Mouse (Mus musculus) liver, adult 2 months (tissue): ENCODE data around the gene Dnm3. TPM values are rescaled to one million over a fixed set of nuclear protein-coding genes. Genes with fewer than 3 reads are reported as not detected.

ENCODE experiments used
- DNase-seq: peaks from one replicate; pipeline ENCODE4 v3.0.0-alpha.2; 2011; ENCODE audit warnings: low read depth, low spot score; ENCODE audit errors: extremely low read depth
- H3K27ac ChIP-seq: fragments of 200-500 bp; replicated peaks from 2 replicates; pipeline ENCODE4 v1.5.1; 2012; ENCODE audit warnings: low read depth, mild to moderate bottlenecking, control low read depth, inconsistent platforms, low read length; ENCODE audit not compliant: insufficient read depth
- H3K27me3 ChIP-seq: fragments of 200-500 bp; 2 replicates; pipeline ENCODE4 v1.6.1; 2012; ENCODE audit warnings: mild to moderate bottlenecking, moderate library complexity, low read length, inconsistent platforms; ENCODE audit not compliant: control insufficient read depth, insufficient read depth
- H3K36me3 ChIP-seq: fragments of 200-500 bp; 2 replicates; pipeline ENCODE4 v1.6.1; 2012; ENCODE audit warnings: low read length, inconsistent platforms; ENCODE audit not compliant: control insufficient read depth, insufficient read depth
- H3K4me1 ChIP-seq: fragments of 200-500 bp; 2 replicates; pipeline ENCODE4 v1.6.1; 2011; ENCODE audit warnings: low read length; ENCODE audit not compliant: control insufficient read depth, insufficient read depth
- H3K4me3 ChIP-seq: fragments of 200-500 bp; 2 replicates; pipeline ENCODE4 v1.5.1; 2011; ENCODE audit warnings: low read depth, mild to moderate bottlenecking, control low read depth, low read length, moderate library complexity; ENCODE audit not compliant: insufficient read depth
- H3K79me2 ChIP-seq: fragments of 200-500 bp; 2 replicates; pipeline ENCODE4 v1.6.1; 2012; ENCODE audit warnings: inconsistent platforms, mild to moderate bottlenecking, low read length, moderate library complexity; ENCODE audit not compliant: control insufficient read depth, insufficient read depth
- H3K9ac ChIP-seq: fragments of 200-500 bp; 2 replicates; pipeline ENCODE4 v1.6.1; 2012; ENCODE audit warnings: low read depth, mild to moderate bottlenecking, control low read depth, inconsistent platforms, low read length
- CTCF ChIP-seq: fragments of 200-500 bp; IDR thresholded peaks from 2 replicates; pipeline ENCODE4 v1.5.1; 2011; ENCODE audit warnings: low read depth, low read length, control low read depth
- POLR2A ChIP-seq: fragments of 200-500 bp; IDR thresholded peaks from 2 replicates; pipeline ENCODE4 v1.6.1; 2011; ENCODE audit warnings: low read length, control low read depth; ENCODE audit not compliant: insufficient read depth; ENCODE audit errors: extremely low read depth
- WGBS: fragments of 180-500 bp; shearing (Covaris S2); methylation state at CpG from one replicate; pipeline ENCODE4 v1.1.7; 2018; 5-methylcytosine and 5-hydroxymethylcytosine counted together
- polyA plus RNA-seq: library from polyadenylated mRNA; depleted of rRNA; stranded (reverse); fragments of >200 nt; gene quantifications from 2 replicates; pipeline ENCODE4 v1.2.3, GENCODE M21; 2012
- total RNA-seq: library from RNA; depleted of rRNA; stranded (reverse); fragments of >200 nt; gene quantifications from 2 replicates; pipeline ENCODE4 v1.2.3, GENCODE M21; 2014

Gene Dnm3
- total and polyA plus RNA-seq, 2 experiments, result 0.46 to 0.60 TPM

- Histone ChIP-seq H3K9ac (no peak overlapping the region), H3K4me3 (no peak overlapping the region), H3K79me2 (no peaks in the 10 kb centered on the region), H3K27ac (no peak overlapping the region), H3K36me3 (no peaks in the 10 kb centered on the region), H3K27me3 (no peaks in the 10 kb centered on the region), H3K4me1 (peaks cover 2% of the 10 kb centered on the region; the same call in 1 of the 2 replicates)
- WGBS, result 39% methylated on average over 5 of the region's 5 CpGs
- DNase-seq, result no peak
- no peak for TF ChIP-seq POLR2A
These were observed 478.5 kb downstream of the Dnm3 start for GRCm38 (mm10) chr1:161999338-161999737.

- TF ChIP-seq CTCF (no peak), POLR2A (no peak)
- Histone ChIP-seq H3K27me3 (no peaks in the 10 kb centered on the region), H3K4me1 (peaks cover 2% of the 10 kb centered on the region; the same call in 1 of the 2 replicates), H3K27ac (no peak overlapping the region), H3K4me3 (no peak overlapping the region), H3K9ac (no peak overlapping the region), H3K36me3 (no peaks in the 10 kb centered on the region), H3K79me2 (no peaks in the 10 kb centered on the region)
- DNase-seq, result peak; percentile 22
- WGBS, result 51% methylated on average over 4 of the region's 4 CpGs
These were observed 479.1 kb downstream of the Dnm3 start for GRCm38 (mm10) chr1:161998781-161999180.

GRCm38 (mm10) chr1:161992389-161992788 is 485.4 kb downstream of the Dnm3 start:
- Histone ChIP-seq H3K27ac (no peak overlapping the region), H3K4me1 (no peaks in the 10 kb centered on the region), H3K79me2 (no peaks in the 10 kb centered on the region), H3K36me3 (no peaks in the 10 kb centered on the region), H3K4me3 (no peak overlapping the region), H3K9ac (no peak overlapping the region), H3K27me3 (no peaks in the 10 kb centered on the region)
- WGBS, result 83% methylated on average over 7 of the region's 7 CpGs
- no peak for DNase-seq
- TF ChIP-seq CTCF (no peak), POLR2A (no peak)

- Histone ChIP-seq H3K4me3 (no peak overlapping the region), H3K79me2 (no peaks in the 10 kb centered on the region), H3K4me1 (no peaks in the 10 kb centered on the region), H3K27ac (no peak overlapping the region), H3K27me3 (no peaks in the 10 kb centered on the region), H3K9ac (no peak overlapping the region), H3K36me3 (no peaks in the 10 kb centered on the region)
- TF ChIP-seq POLR2A, result no peak
- TF ChIP-seq CTCF, result no peak
- DNase-seq, result no peak
- WGBS, result 94% methylated on average over 11 of the region's 11 CpGs
These were observed 486.0 kb downstream of the Dnm3 start for GRCm38 (mm10) chr1:161991846-161992245.

GRCm38 (mm10) chr1:161990684-161991578 is 486.9 kb downstream of the Dnm3 start:
- no peak for DNase-seq
- H3K27me3 ChIP-seq, result no peaks in the 10 kb centered on the region
- 86% methylated on average over 10 of the region's 10 CpGs for WGBS
- H3K4me1 ChIP-seq, result no peaks in the 10 kb centered on the region
- no peak for TF ChIP-seq CTCF
- no peaks in the 10 kb centered on the region for H3K79me2 ChIP-seq
- no peaks in the 10 kb centered on the region for H3K36me3 ChIP-seq
- no peak overlapping the region for H3K9ac ChIP-seq
- no peak overlapping the region for H3K4me3 ChIP-seq
- no peak overlapping the region for H3K27ac ChIP-seq

GRCm38 (mm10) chr1:161983979-161984566 is 493.8 kb downstream of the Dnm3 start:
- WGBS, result 72% methylated on average over 4 of the region's 4 CpGs
- Histone ChIP-seq H3K36me3 (no peaks in the 10 kb centered on the region), H3K4me1 (no peaks in the 10 kb centered on the region), H3K9ac (no peak overlapping the region), H3K79me2 (no peaks in the 10 kb centered on the region), H3K27ac (no peak overlapping the region), H3K4me3 (no peak overlapping the region), H3K27me3 (no peaks in the 10 kb centered on the region)
- DNase-seq, result no peak
- TF ChIP-seq CTCF (no peak), POLR2A (no peak)
